Mouse (Mus musculus): ENCODE data around the gene Znrf1. TPM values are rescaled to one million over a fixed set of nuclear protein-coding genes. Genes with fewer than 3 reads are reported as not detected.

Gene Znrf1
- total and polyA plus RNA-seq, 3 experiments = 9.3 to 21.2 (median 9.5) TPM

GRCm38 (mm10) chr8:111580306-111580705 lies 44.4 kb downstream of the Znrf1 start:
- no peak overlapping the region for H3K4me2 ChIP-seq (ENCODE audit: insufficient read depth, low read depth, poor library complexity, severe bottlenecking)
- no peak overlapping the region for H3K9ac ChIP-seq (ENCODE audit: insufficient read depth, low read depth)
- DNase-seq (ENCODE audit: extremely low read depth) = no peak
- TF ChIP-seq KAT2A (IDR thresholded peaks at IDR 0.05; ENCODE audit: insufficient replicate concordance, low read length) = no peak
- no peak for TF ChIP-seq SMC3 (IDR thresholded peaks at IDR 0.05; ENCODE audit: low read depth, low read length)
- no peak for TF ChIP-seq MYC (IDR thresholded peaks at IDR 0.05; ENCODE audit: low read depth, low read length)
- TF ChIP-seq USF1 (IDR thresholded peaks at IDR 0.05; ENCODE audit: low read depth, low read length) = no peak
- no peak for TF ChIP-seq HCFC1 (IDR thresholded peaks at IDR 0.05; ENCODE audit: low read depth, low read length)
- no peak for TF ChIP-seq MAFK (IDR thresholded peaks at IDR 0.05; ENCODE audit: insufficient replicate concordance, low read length)
- no peak for TF ChIP-seq ETS1 (conservative IDR thresholded peaks at IDR 0.05; ENCODE audit: low read depth, low read length)
- TF ChIP-seq POLR2A (IDR thresholded peaks at IDR 0.05; ENCODE audit: low read depth, low read length) = no peak
- no peak for TF ChIP-seq RCOR1 (conservative IDR thresholded peaks at IDR 0.05; ENCODE audit: low read depth, low read length)
- no peak for TF ChIP-seq JUN (IDR thresholded peaks at IDR 0.05; ENCODE audit: insufficient read depth, low read depth, low read length)
- TF ChIP-seq EP300 (IDR thresholded peaks at IDR 0.05; ENCODE audit: low read length) = no peak
- no peak for TF ChIP-seq MAX (IDR thresholded peaks at IDR 0.05; ENCODE audit: low read length)
- no peak for TF ChIP-seq ZNF384 (IDR thresholded peaks at IDR 0.05; ENCODE audit: low read depth, low read length)
- TF ChIP-seq MAZ (IDR thresholded peaks at IDR 0.05; ENCODE audit: low read depth, low read length) = no peak
- TF ChIP-seq E2F4 (IDR thresholded peaks at IDR 0.05; ENCODE audit: insufficient replicate concordance, low read depth, low read length) = no peak
- no peak for TF ChIP-seq MEF2A (IDR thresholded peaks at IDR 0.05; ENCODE audit: borderline replicate concordance, low read depth, low read length)
- no peak overlapping the region for H3K27ac ChIP-seq (ENCODE audit: insufficient read depth, low read depth)
- H3K79me2 ChIP-seq (replicated peaks; ENCODE audit: control insufficient read depth, extremely low read depth, insufficient read depth, poor library complexity, severe bottlenecking) = no peaks in the 10 kb centered on the region
- H3K9me3 ChIP-seq (replicated peaks; ENCODE audit: low read length) = peaks cover 3% of the 10 kb centered on the region
- H3K4me3 ChIP-seq (replicated peaks in 1 of 3; ENCODE audit: low read depth in 2 of 3, low read length in 2 of 3, poor library complexity in 1 of 3) = no peak overlapping the region
- peaks cover 0 to 21% of the 10 kb centered on the region in 2 experiments for H3K36me3 ChIP-seq (replicated peaks in 1 of 2; ENCODE audit: control insufficient read depth in 1 of 2, insufficient read depth in 1 of 2, low read length in 1 of 2)
- dilution Hi-C loops (cut with MboI; ENCODE audit: extremely low pct_ligation_motif_present, extremely low pct_unique_long_range_greater_than_20kb, low sequenced_read_pairs) (no loop called here), in situ Hi-C loops (cut with MboI; ENCODE audit: low pct_ligation_motif_present, low pct_unique_long_range_greater_than_20kb, low sequenced_read_pairs) (no loop called here)
- H3K27me3 ChIP-seq (replicated peaks) = no peaks in the 10 kb centered on the region
- peaks cover 0 to 2% of the 10 kb centered on the region in 2 experiments; a peak in 1 of 4 replicates for H3K4me1 ChIP-seq (ENCODE audit: control insufficient read depth in 1 of 2, insufficient read depth in 2 of 2)

DNA sequence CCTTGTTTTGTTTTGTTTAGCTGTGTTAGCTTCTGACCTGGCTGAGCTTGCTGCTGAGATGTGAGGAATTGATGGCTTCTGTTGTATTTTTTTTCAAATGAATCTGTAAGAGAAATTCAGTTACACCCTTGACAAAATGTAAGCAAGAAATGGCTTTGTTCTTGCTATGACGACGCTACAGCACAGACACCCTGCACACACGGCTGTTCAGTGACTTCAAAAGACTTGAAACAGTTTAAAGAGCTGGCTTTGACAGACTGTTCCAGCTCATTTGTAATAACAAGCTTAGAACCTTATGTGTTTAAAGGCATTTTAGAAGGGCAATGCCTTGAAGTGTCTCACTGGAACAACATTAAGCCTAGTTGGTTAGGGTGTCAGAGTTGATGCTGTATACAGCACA lies 46.5 kb downstream of the Znrf1 start:
- no peak overlapping the region for H3K4me3 ChIP-seq (replicated peaks in 1 of 3; ENCODE audit: low read depth in 2 of 3, low read length in 2 of 3, poor library complexity in 1 of 3)
- no peak overlapping the region for H3K27ac ChIP-seq (ENCODE audit: insufficient read depth, low read depth)
- no peaks in the 10 kb centered on the region for H3K9me3 ChIP-seq (replicated peaks; ENCODE audit: low read length)
- dilution Hi-C loops (cut with MboI; ENCODE audit: extremely low pct_ligation_motif_present, extremely low pct_unique_long_range_greater_than_20kb, low sequenced_read_pairs) = no loop called here
- H3K4me2 ChIP-seq (ENCODE audit: insufficient read depth, low read depth, poor library complexity, severe bottlenecking) = no peak overlapping the region
- no peaks in the 10 kb centered on the region for H3K79me2 ChIP-seq (replicated peaks; ENCODE audit: control insufficient read depth, extremely low read depth, insufficient read depth, poor library complexity, severe bottlenecking)
- no peak for DNase-seq (ENCODE audit: extremely low read depth)
- TF ChIP-seq CHD1 (IDR thresholded peaks at IDR 0.05; ENCODE audit: low read depth, low read length) = no peak
- no peak for TF ChIP-seq RCOR1 (conservative IDR thresholded peaks at IDR 0.05; ENCODE audit: low read depth, low read length)
- no peak for TF ChIP-seq JUND (conservative IDR thresholded peaks at IDR 0.05; ENCODE audit: low read depth, low read length)
- no peak for TF ChIP-seq POLR2A (IDR thresholded peaks at IDR 0.05; ENCODE audit: low read depth, low read length)
- TF ChIP-seq MAZ (IDR thresholded peaks at IDR 0.05; ENCODE audit: low read depth, low read length) = no peak
- TF ChIP-seq MEF2A (IDR thresholded peaks at IDR 0.05; ENCODE audit: borderline replicate concordance, low read depth, low read length) = no peak
- TF ChIP-seq CTCF (conservative IDR thresholded peaks at IDR 0.05 in 1 of 2, IDR thresholded peaks at IDR 0.05 in 1 of 2; ENCODE audit: low read depth in 2 of 2, low read length in 2 of 2) = no peak
- TF ChIP-seq ZNF384 (IDR thresholded peaks at IDR 0.05; ENCODE audit: low read depth, low read length) = no peak
- H3K4me1 ChIP-seq (ENCODE audit: control insufficient read depth in 1 of 2, insufficient read depth in 2 of 2) = no peaks in the 10 kb centered on the region; a peak in 1 of 4 replicates
- peaks cover 0 to 11% of the 10 kb centered on the region in 2 experiments for H3K36me3 ChIP-seq (replicated peaks in 1 of 2; ENCODE audit: control insufficient read depth in 1 of 2, insufficient read depth in 1 of 2, low read length in 1 of 2)
- no peaks in the 10 kb centered on the region for H3K27me3 ChIP-seq (replicated peaks)
- in situ Hi-C loops (cut with MboI; ENCODE audit: low pct_ligation_motif_present, low pct_unique_long_range_greater_than_20kb, low sequenced_read_pairs) = no loop called here
- no peak overlapping the region for H3K9ac ChIP-seq (ENCODE audit: insufficient read depth, low read depth)
